Mouse (Mus musculus) lung, postnatal 0 days (tissue): Measurements from ENCODE around the gene Neurog2. TPM values are rescaled to one million over a fixed set of nuclear protein-coding genes. Genes with fewer than 3 reads are reported as not detected.

ENCODE experiments used
- ATAC-seq: fragments of 200-750 bp; cut with Nextera tagmentation; 2 replicates; pipeline ENCODE4 v1.8.0; 2017; ENCODE audit warnings: moderate library complexity
- DNase-seq: peaks from one replicate; pipeline ENCODE4 v3.0.0-alpha.2; 2016; ENCODE audit warnings: low spot score
- H3K27ac ChIP-seq: fragments of 300-500 bp; sonication (generic); 2 replicates; pipeline ENCODE4 v1.5.1; 2014; ENCODE audit warnings: antibody characterized with exemption, mild to moderate bottlenecking, low read length, mixed read lengths
- H3K27me3 ChIP-seq: fragments of 300-500 bp; sonication (generic); replicated peaks from 2 replicates; pipeline ENCODE4 v1.6.1; 2014; ENCODE audit warnings: low read length, mixed read lengths; ENCODE audit not compliant: insufficient read depth
- H3K36me3 ChIP-seq: fragments of 300-500 bp; sonication (generic); 2 replicates; pipeline ENCODE4 v1.6.1; 2014; ENCODE audit warnings: low read length, mixed read lengths; ENCODE audit not compliant: insufficient read depth
- H3K4me1 ChIP-seq: fragments of 300-500 bp; sonication (generic); 2 replicates; pipeline ENCODE4 v1.6.1; 2014; ENCODE audit warnings: antibody characterized with exemption, low read depth, low read length, mixed read lengths; ENCODE audit not compliant: insufficient read depth
- H3K4me2 ChIP-seq: fragments of 300-500 bp; sonication (generic); replicated peaks from 2 replicates; pipeline ENCODE4 v1.6.1; 2014; ENCODE audit warnings: low read depth, mild to moderate bottlenecking, low read length, moderate library complexity, mixed read lengths
- H3K4me3 ChIP-seq: fragments of 300-500 bp; sonication (generic); 2 replicates; pipeline ENCODE4 v1.5.1; 2014; ENCODE audit warnings: low read depth, low read length
- H3K9ac ChIP-seq: fragments of 300-500 bp; sonication (generic); replicated peaks from 2 replicates; pipeline ENCODE4 v1.6.1; 2014; ENCODE audit warnings: low read depth, mild to moderate bottlenecking
- H3K9me3 ChIP-seq: fragments of 300-500 bp; sonication (generic); 2 replicates; pipeline ENCODE4 v1.6.1; 2016; ENCODE audit warnings: low read length, mixed read lengths
- CTCF ChIP-seq: IDR thresholded peaks from 2 replicates; pipeline ENCODE4 v1.5.1; 2016; ENCODE audit warnings: antibody characterized with exemption, mild to moderate bottlenecking
- EP300 ChIP-seq: IDR thresholded peaks from 2 replicates; pipeline ENCODE4 v1.6.1; 2016; ENCODE audit warnings: antibody characterized with exemption, mild to moderate bottlenecking, control low read depth
- WGBS: fragments of 180-500 bp; shearing (Covaris S2); extraction: QIAGEN DNeasy Blood & Tissue Kit; methylation state at CpG from one replicate; pipeline ENCODE4 v1.1.7; 2014; 5-methylcytosine and 5-hydroxymethylcytosine counted together
- polyA plus RNA-seq: library from polyadenylated mRNA; unstranded; fragments of >200 nt; fragmentation: Nextera tagmentation; extraction: Ambion mirVana; gene quantifications from 2 replicates; pipeline ENCODE4 v1.2.1, GENCODE M21; 2015

Gene Neurog2
- polyA plus RNA-seq, 1 experiment from 2014 or later: not detected

DNA sequence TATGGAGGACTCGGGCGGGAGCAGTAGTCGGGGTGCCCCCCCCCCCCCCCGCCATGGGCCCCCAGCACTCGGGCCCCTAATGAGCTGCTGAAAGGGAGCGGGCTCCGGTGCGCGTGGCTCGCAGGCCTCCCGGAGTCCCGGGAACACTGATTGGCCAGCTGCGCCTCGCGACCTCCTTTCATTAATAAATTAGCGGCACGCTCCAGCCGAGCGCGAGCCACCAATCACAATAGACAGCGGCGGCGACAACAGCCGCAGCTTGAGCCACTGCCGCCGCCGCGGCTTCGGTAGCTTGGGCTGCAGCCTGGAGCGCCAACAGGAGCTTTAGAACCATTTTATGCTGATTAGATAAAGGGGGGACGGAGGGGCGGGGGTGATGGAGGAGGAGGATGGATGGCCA is 404 bp upstream of the Neurog2 start:
- Histone ChIP-seq H3K4me1 (peaks cover 18% of the 10 kb centered on the region; the same call in 1 of the 2 replicates), H3K27me3 (peaks cover 78% of the 10 kb centered on the region), H3K9me3 (no peaks in the 10 kb centered on the region), H3K4me2 (peak overlapping the region; percentile 72), H3K4me3 (peak overlapping the region; percentile 37), H3K9ac (no peak overlapping the region), H3K36me3 (no peaks in the 10 kb centered on the region), H3K27ac (no peak overlapping the region)
- TF ChIP-seq CTCF (no peak), EP300 (no peak)
- peak; percentile 29; the same call in 1 of the 2 replicates for ATAC-seq
- peak; percentile 35 for DNase-seq
- under 1% methylated on average over 28 of the region's 32 CpGs for WGBS

DNA sequence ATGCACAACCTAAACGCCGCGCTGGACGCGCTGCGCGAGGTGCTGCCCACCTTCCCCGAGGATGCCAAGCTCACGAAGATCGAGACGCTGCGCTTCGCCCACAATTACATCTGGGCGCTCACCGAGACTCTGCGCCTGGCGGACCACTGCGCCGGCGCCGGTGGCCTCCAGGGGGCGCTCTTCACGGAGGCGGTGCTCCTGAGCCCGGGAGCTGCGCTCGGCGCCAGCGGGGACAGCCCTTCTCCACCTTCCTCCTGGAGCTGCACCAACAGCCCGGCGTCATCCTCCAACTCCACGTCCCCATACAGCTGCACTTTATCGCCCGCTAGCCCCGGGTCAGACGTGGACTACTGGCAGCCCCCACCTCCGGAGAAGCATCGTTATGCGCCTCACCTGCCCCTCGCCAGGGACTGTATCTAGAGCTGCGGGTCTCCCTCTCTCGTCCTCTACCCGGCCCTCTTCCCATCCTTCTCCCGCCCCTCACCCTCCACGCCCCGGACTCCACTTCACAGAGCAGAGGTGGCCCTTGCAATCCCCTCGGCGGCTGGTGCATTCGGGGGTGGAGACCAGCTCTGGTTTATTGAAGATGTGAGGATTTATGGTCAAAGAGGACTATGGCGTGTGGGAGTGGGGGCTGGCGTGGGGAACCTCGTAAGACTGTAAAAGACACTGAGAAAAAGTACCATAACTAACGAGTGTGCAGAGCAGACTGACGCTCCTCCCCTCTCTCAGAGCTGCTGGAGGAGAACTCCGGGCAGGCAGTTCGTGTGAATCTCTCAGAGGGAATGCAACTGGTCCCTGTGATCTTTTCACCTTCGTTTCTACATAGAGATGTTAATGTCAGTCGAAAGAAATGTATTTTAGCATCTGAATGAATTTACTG is 1.4 kb downstream of the Neurog2 start:
- DNase-seq (peak; percentile 62), ATAC-seq (peak; percentile 86)
- peaks cover 18% of the 10 kb centered on the region; the same call in 1 of the 2 replicates for H3K4me1 ChIP-seq
- peak overlapping the region; percentile 72 for H3K4me2 ChIP-seq
- no peak overlapping the region for H3K9ac ChIP-seq
- H3K27ac ChIP-seq: no peak overlapping the region
- peak overlapping the region; percentile 37 for H3K4me3 ChIP-seq
- peaks cover 72% of the 10 kb centered on the region for H3K27me3 ChIP-seq
- TF ChIP-seq EP300 (no peak), CTCF (peak; percentile 90)
- 1% methylated on average over 53 of the region's 58 CpGs for WGBS
- H3K9me3 ChIP-seq: no peaks in the 10 kb centered on the region
- no peaks in the 10 kb centered on the region for H3K36me3 ChIP-seq

DNA sequence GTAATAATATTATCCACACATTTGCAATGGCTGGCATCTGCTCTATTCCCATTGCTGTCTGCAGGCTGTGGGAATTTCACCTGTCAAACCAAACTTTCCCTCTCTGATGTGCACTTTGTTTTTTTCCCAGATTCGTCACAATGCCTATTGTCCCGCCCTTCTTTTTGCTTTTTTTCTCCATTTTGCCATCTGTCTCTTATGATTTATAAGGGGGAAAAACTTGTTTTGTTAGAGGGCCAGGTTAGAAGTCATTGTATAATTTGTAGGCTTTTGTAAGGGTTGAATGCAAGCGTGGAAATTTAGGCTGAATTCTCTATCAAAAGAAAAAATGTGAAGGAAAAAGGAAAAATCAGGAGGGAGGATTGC is 2.0 kb downstream of the Neurog2 start:
- H3K4me3 ChIP-seq: no peak overlapping the region
- H3K27ac ChIP-seq: no peak overlapping the region
- no peak overlapping the region for H3K9ac ChIP-seq
- no peaks in the 10 kb centered on the region for H3K36me3 ChIP-seq
- H3K27me3 ChIP-seq: peaks cover 72% of the 10 kb centered on the region
- ATAC-seq: no peak
- peaks cover 18% of the 10 kb centered on the region; the same call in 1 of the 2 replicates for H3K4me1 ChIP-seq
- TF ChIP-seq EP300: no peak
- H3K9me3 ChIP-seq: no peaks in the 10 kb centered on the region
- DNase-seq: no peak
- H3K4me2 ChIP-seq: no peak overlapping the region
- 10% methylated on average over 3 of the region's 3 CpGs for WGBS

DNA sequence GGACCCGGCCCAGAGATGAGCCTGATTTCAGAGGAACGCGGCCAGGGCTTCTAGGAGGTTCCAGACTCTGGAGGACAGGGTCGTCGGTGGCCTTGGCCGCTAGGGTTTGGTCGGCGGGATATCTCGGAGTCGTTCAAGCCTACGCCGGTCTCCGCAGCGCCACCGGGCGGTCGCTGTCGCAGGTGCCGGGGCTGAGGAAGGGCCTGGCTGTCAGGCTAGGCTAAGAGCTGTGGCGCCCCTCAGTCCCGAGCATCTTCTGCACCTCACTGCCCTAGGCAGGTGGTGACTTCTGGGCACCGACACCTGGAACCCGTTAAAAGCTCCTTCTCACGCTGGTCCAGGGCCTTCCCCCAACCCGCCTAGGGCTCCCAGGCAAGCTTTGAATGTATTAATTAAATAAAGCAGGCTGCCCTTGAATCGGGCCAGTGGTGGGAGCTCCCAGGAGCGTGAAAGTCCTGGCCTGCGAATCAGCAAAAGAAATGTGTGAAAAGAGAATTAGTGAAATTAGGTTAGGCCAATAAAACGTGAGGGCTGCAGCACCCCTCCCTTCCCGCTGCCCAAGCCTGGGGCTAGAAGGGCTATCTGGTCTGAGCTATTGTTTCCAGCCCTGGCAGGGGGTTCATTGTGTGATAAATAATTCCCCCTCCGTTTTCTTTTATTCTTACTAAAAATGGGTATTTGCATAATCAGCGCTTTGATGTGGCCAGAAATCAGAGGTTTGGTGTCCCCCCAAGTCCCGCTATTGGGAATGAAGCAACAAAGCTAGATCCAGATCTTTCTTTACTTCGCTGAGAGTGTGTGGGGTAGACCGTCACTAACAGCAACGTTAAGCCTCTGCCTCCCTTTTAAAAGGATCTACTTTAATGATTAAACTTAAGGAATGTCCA is 7.2 kb downstream of the Neurog2 start:
- Histone ChIP-seq H3K9me3 (no peaks in the 10 kb centered on the region), H3K4me1 (no peaks in the 10 kb centered on the region), H3K27me3 (peaks cover 45% of the 10 kb centered on the region), H3K4me2 (no peak overlapping the region), H3K9ac (no peak overlapping the region), H3K36me3 (no peaks in the 10 kb centered on the region), H3K27ac (no peak overlapping the region), H3K4me3 (no peak overlapping the region; the same call in 1 of the 2 replicates)
- ATAC-seq (peak; percentile 56), DNase-seq (peak; percentile 26)
- 2% methylated on average over 36 of the region's 36 CpGs for WGBS
- no peak for TF ChIP-seq EP300
- TF ChIP-seq CTCF: peak; percentile 70

DNA sequence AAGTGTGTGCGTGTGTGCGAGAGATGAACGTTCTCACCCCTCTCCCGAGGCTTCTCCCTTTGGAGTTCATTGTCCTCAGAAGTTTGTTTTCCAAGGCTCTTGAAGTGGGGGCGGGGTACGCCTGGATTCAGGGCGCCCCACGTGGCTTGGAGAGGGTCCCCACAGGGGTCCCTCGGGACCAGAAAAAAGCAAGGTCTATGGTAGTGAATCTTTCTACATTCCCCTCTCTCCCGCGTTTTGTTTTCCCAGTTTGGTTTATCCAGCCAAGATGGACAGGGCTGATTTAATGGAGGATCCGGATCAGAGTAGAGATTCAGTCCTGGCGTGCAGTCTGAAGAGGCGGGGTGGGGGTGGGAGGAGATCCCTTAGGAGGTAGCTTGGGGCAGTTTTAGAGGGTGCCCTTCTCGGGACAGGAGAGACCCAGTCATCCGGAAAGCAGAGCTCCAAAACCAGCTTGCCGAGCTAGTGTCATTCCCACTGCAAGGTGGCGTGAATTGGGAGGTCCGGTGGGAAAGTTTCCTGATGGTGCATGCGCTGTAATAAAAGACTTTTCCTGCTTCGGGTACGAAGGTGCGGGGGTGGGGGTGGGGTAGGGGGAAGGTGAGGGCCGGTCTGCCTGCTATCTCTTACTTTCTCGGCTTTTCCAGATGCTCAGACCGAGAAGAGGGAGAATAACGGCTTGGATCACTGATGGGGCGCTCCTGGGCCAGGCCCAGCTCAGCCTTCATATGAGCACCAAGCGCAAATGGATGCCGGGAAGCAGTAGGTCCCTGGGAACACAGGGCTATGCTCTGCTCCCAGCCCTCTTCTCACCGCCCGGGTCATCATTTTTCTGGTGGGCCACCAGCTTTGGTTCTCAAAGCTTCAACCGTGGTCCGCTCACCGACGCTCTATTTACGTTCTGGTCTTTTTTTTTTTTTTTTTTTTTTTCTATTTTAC is 8.1 kb downstream of the Neurog2 start:
- H3K27me3 ChIP-seq: peaks cover 48% of the 10 kb centered on the region
- H3K4me1 ChIP-seq: no peaks in the 10 kb centered on the region
- WGBS: 4% methylated on average over 37 of the region's 37 CpGs
- no peak overlapping the region for H3K4me2 ChIP-seq
- TF ChIP-seq EP300: no peak
- no peak for TF ChIP-seq CTCF
- H3K27ac ChIP-seq: no peak overlapping the region
- no peaks in the 10 kb centered on the region for H3K9me3 ChIP-seq
- H3K4me3 ChIP-seq: no peak overlapping the region
- no peaks in the 10 kb centered on the region for H3K36me3 ChIP-seq
- no peak for DNase-seq
- ATAC-seq: no peak
- no peak overlapping the region for H3K9ac ChIP-seq
